Mouse (Mus musculus) heart, embryonic 10.5 days (tissue): ENCODE measurements around the gene Nup210l. TPM values are rescaled to one million over a fixed set of nuclear protein-coding genes. Genes with fewer than 3 reads are reported as not detected.

Experiments used
- DNase-seq: peaks from one replicate; pipeline ENCODE4 v3.0.0-alpha.2; 2017; ENCODE audit warnings: low spot score
- H3K27ac ChIP-seq: fragments of 300-500 bp; sonication (generic); 2 replicates; pipeline ENCODE4 v1.5.1; 2016; ENCODE audit warnings: mild to moderate bottlenecking
- H3K27me3 ChIP-seq: fragments of 300-500 bp; sonication (generic); 2 replicates; pipeline ENCODE4 v1.6.1; 2016; ENCODE audit warnings: mild to moderate bottlenecking; ENCODE audit not compliant: poor library complexity, insufficient read depth, severe bottlenecking
- H3K36me3 ChIP-seq: fragments of 300-500 bp; sonication (generic); 2 replicates; pipeline ENCODE4 v1.6.1; 2016; ENCODE audit warnings: mild to moderate bottlenecking, moderate library complexity
- H3K4me1 ChIP-seq: fragments of 300-500 bp; sonication (generic); 2 replicates; pipeline ENCODE4 v1.6.1; 2016; ENCODE audit warnings: mild to moderate bottlenecking
- H3K4me3 ChIP-seq: fragments of 300-500 bp; sonication (generic); 2 replicates; pipeline ENCODE4 v1.5.1; 2016; ENCODE audit warnings: mild to moderate bottlenecking, moderate library complexity
- H3K9me3 ChIP-seq: fragments of 300-500 bp; sonication (generic); 2 replicates; pipeline ENCODE4 v1.6.1; 2016; ENCODE audit warnings: mild to moderate bottlenecking, moderate library complexity
- WGBS: fragments of 180-500 bp; shearing (Covaris S2); methylation state at CpG from one replicate; pipeline ENCODE4 v1.1.7; 2016; 5-methylcytosine and 5-hydroxymethylcytosine counted together
- polyA plus RNA-seq: library from polyadenylated mRNA; unstranded; fragments of >200 nt; fragmentation: Nextera tagmentation; extraction: Ambion mirVana; gene quantifications from 2 replicates; pipeline ENCODE4 v1.2.1, GENCODE M21; 2016

Gene Nup210l
- 0.46 and 0.48 TPM in 2 replicates for polyA plus RNA-seq

- no peak within 1 kb of the TSS for H3K4me3 ChIP-seq
- no peaks in the 10 kb centered on the region for H3K4me1 ChIP-seq
- no peak for DNase-seq
- WGBS: 78% methylated on average over 13 of the region's 13 CpGs
- H3K27ac ChIP-seq: no peak within 1 kb of the TSS
- no peaks in the 10 kb centered on the region for H3K9me3 ChIP-seq
- H3K27me3 ChIP-seq: no peaks in the 10 kb centered on the region
- peaks cover 31% of the 10 kb centered on the region for H3K36me3 ChIP-seq
Measured at GRCm38 (mm10) chr3:90103938-90104337, at the start of gene Nup210l. Gene Nup210l, plus strand, starts transcription at chr3:90104132.

- no peaks in the 10 kb centered on the region for H3K4me1 ChIP-seq
- H3K27ac ChIP-seq: no peak overlapping the region
- peaks cover 78% of the 10 kb centered on the region for H3K36me3 ChIP-seq
- H3K9me3 ChIP-seq: no peaks in the 10 kb centered on the region
- H3K4me3 ChIP-seq: no peak overlapping the region
- H3K27me3 ChIP-seq: no peaks in the 10 kb centered on the region
- WGBS: 85% methylated on average over 6 of the region's 6 CpGs
- DNase-seq: no peak
Measured at GRCm38 (mm10) chr3:90061549-90061948, 42.4 kb upstream of the Nup210l start.

DNA sequence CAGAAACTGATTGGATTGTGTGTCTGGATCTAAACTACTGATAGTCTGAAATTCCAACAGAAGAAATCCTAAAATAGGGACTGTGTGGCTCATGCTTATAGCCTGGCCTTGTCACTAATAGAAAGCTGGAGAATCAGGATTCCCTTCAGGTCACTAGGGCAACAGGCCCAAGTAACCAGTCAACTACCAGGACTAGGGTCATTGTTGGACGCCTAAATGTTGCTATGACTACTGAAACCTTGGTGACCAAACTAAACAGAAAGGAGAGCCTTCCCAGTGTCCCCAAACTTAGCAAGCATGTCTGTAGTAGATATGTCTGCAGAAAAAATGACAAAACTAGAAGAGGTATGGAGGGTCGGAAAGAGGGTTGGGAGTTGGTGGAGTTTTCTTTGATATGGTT is 41.4 kb upstream of the Nup210l start:
- Histone ChIP-seq H3K27ac (no peak overlapping the region), H3K36me3 (peaks cover 68% of the 10 kb centered on the region), H3K9me3 (no peaks in the 10 kb centered on the region), H3K4me1 (no peaks in the 10 kb centered on the region), H3K27me3 (no peaks in the 10 kb centered on the region), H3K4me3 (no peak overlapping the region)
- 67% methylated on average over 2 of the region's 2 CpGs for WGBS
- DNase-seq: no peak

GRCm38 (mm10) chr3:90064383-90064782 is 39.5 kb upstream of the Nup210l start:
- H3K27ac ChIP-seq: no peak overlapping the region
- no peaks in the 10 kb centered on the region for H3K27me3 ChIP-seq
- no peaks in the 10 kb centered on the region for H3K9me3 ChIP-seq
- no peak for DNase-seq
- H3K4me1 ChIP-seq: no peaks in the 10 kb centered on the region
- H3K36me3 ChIP-seq: peaks cover 53% of the 10 kb centered on the region
- H3K4me3 ChIP-seq: no peak overlapping the region
- 79% methylated on average over 3 of the region's 3 CpGs for WGBS

DNA sequence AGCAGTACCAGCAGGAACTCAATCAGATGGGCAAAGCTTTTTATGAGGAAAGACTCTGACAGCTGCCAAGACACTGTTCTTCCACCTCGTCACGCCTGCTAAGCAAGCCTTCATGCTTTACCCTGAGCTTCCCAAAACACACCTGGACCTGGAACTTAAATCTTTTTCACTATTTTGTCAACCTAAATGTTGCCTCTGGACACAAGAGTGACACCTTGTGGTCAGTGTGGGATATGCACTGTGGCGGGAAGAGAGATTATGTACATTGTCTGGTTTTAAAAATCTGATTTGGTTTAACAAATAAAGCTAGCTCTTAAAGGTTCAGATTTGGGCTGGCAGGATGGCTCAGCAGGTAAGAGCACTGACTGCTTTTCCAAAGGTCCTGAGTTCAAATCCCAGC is 38.4 kb upstream of the Nup210l start:
- 63% methylated on average over 3 of the region's 3 CpGs for WGBS

GRCm38 (mm10) chr3:90067851-90068250 is 36.1 kb upstream of the Nup210l start:
- Histone ChIP-seq H3K4me3 (no peak overlapping the region), H3K27me3 (no peaks in the 10 kb centered on the region), H3K9me3 (no peaks in the 10 kb centered on the region), H3K36me3 (peaks cover 20% of the 10 kb centered on the region), H3K4me1 (peaks cover 15% of the 10 kb centered on the region), H3K27ac (no peak overlapping the region)
- 87% methylated on average over 4 of the region's 4 CpGs for WGBS
- no peak for DNase-seq

More for the DNA sequence above, 38.4 kb upstream of the Nup210l start:
- Histone ChIP-seq H3K9me3 (no peaks in the 10 kb centered on the region), H3K4me1 (no peaks in the 10 kb centered on the region), H3K27ac (no peak overlapping the region), H3K36me3 (peaks cover 43% of the 10 kb centered on the region), H3K27me3 (no peaks in the 10 kb centered on the region), H3K4me3 (no peak overlapping the region)
- no peak for DNase-seq

- H3K27ac ChIP-seq: no peak overlapping the region
- DNase-seq: no peak
- H3K4me3 ChIP-seq: no peak overlapping the region
- H3K4me1 ChIP-seq: peaks cover 15% of the 10 kb centered on the region
- H3K9me3 ChIP-seq: no peaks in the 10 kb centered on the region
- 75% methylated on average over 7 of the region's 7 CpGs for WGBS
- H3K36me3 ChIP-seq: peaks cover 12% of the 10 kb centered on the region
- no peaks in the 10 kb centered on the region for H3K27me3 ChIP-seq
Measured at GRCm38 (mm10) chr3:90069688-90070087, 34.2 kb upstream of the Nup210l start.

- Histone ChIP-seq H3K4me1 (peaks cover 22% of the 10 kb centered on the region), H3K27me3 (no peaks in the 10 kb centered on the region), H3K4me3 (no peak within 1 kb of the TSS), H3K9me3 (no peaks in the 10 kb centered on the region), H3K36me3 (no peaks in the 10 kb centered on the region), H3K27ac (no peak within 1 kb of the TSS)
- peak; percentile 61 for DNase-seq
- 57% methylated on average over 4 of the region's 4 CpGs for whole genome bisulfite sequencing
Measured at GRCm38 (mm10) chr3:90072294-90072693, 31.6 kb upstream of the Nup210l start, which contains the start of gene Tpm3. Gene Tpm3, plus strand, starts transcription at chr3:90072649.

GRCm38 (mm10) chr3:90076921-90077716 is 26.8 kb upstream of the Nup210l start:
- no peaks in the 10 kb centered on the region for H3K27me3 ChIP-seq
- peak overlapping the region; percentile 38 for H3K4me3 ChIP-seq
- peaks cover 33% of the 10 kb centered on the region for H3K4me1 ChIP-seq
- no peaks in the 10 kb centered on the region for H3K9me3 ChIP-seq
- 11% methylated on average over 5 of the region's 5 CpGs for WGBS
- H3K36me3 ChIP-seq: no peaks in the 10 kb centered on the region
- peak; percentile 86 for DNase-seq
- peak overlapping the region; percentile 67; the same call in 1 of the 2 replicates for H3K27ac ChIP-seq

GRCm38 (mm10) chr3:90078224-90078623 is 25.7 kb upstream of the Nup210l start:
- no peak overlapping the region for H3K27ac ChIP-seq
- WGBS: 52% methylated on average over 5 of the region's 5 CpGs
- H3K27me3 ChIP-seq: no peaks in the 10 kb centered on the region
- H3K36me3 ChIP-seq: no peaks in the 10 kb centered on the region
- H3K4me3 ChIP-seq: no peak overlapping the region
- H3K9me3 ChIP-seq: no peaks in the 10 kb centered on the region
- peaks cover 37% of the 10 kb centered on the region for H3K4me1 ChIP-seq
- DNase-seq: no peak

GRCm38 (mm10) chr3:90079133-90079762 is 24.7 kb upstream of the Nup210l start:
- 0 out of 2 replicates have a peak, but pooled peaks cover 2% of the 10 kb centered on the region for H3K36me3 ChIP-seq
- peaks cover 47% of the 10 kb centered on the region for H3K4me1 ChIP-seq
- H3K9me3 ChIP-seq: no peaks in the 10 kb centered on the region
- H3K27me3 ChIP-seq: no peaks in the 10 kb centered on the region
- H3K27ac ChIP-seq: peak overlapping the region; percentile 95
- under 1% methylated on average over 33 of the region's 33 CpGs for WGBS
- peak overlapping the region; percentile 85 for H3K4me3 ChIP-seq
- peak; percentile 99 for DNase-seq

- under 1% methylated on average over 53 of the region's 53 CpGs for WGBS
- Histone ChIP-seq H3K27me3 (no peaks in the 10 kb centered on the region), H3K27ac (peak overlapping the region; percentile 95), H3K4me1 (peaks cover 54% of the 10 kb centered on the region), H3K4me3 (peak overlapping the region; percentile 85), H3K36me3 (0 out of 2 replicates have a peak, but pooled peaks cover 4% of the 10 kb centered on the region), H3K9me3 (no peaks in the 10 kb centered on the region)
- peak; percentile 95 for DNase-seq
Measured at GRCm38 (mm10) chr3:90079763-90080497, 24.0 kb upstream of the Nup210l start.

DNA sequence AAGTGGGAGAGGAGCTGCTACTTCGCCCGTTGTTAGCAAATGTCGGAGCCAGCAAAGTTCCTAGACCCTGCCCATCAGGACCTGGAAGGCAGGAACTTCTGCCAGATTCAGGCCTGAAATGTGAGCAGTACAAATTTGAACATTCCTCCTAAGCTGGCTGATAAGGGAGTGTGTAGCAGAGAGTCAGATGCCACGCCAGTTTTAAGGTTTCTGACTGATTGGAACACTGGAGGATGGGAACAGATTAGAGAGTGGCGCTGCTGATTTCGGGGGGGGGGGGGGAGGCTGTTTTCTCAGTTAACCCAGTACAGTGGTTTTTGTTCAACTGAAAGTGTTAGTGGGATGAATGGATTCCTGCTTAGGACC is 23.5 kb upstream of the Nup210l start:
- Histone ChIP-seq H3K27ac (peak overlapping the region; percentile 95), H3K27me3 (no peaks in the 10 kb centered on the region), H3K4me1 (peaks cover 59% of the 10 kb centered on the region), H3K4me3 (peak overlapping the region; percentile 85), H3K36me3 (0 out of 2 replicates have a peak, but pooled peaks cover 4% of the 10 kb centered on the region), H3K9me3 (no peaks in the 10 kb centered on the region)
- WGBS: 1% methylated on average over 6 of the region's 6 CpGs
- no peak for DNase-seq
